Mouse (Mus musculus): ENCODE data around the gene Pex14. TPM values are rescaled to one million over a fixed set of nuclear protein-coding genes. Genes with fewer than 3 reads are reported as not detected.

Pex14 gene
- total and polyA plus RNA-seq, 2 experiments: 35.6 to 58.2 TPM

DNA sequence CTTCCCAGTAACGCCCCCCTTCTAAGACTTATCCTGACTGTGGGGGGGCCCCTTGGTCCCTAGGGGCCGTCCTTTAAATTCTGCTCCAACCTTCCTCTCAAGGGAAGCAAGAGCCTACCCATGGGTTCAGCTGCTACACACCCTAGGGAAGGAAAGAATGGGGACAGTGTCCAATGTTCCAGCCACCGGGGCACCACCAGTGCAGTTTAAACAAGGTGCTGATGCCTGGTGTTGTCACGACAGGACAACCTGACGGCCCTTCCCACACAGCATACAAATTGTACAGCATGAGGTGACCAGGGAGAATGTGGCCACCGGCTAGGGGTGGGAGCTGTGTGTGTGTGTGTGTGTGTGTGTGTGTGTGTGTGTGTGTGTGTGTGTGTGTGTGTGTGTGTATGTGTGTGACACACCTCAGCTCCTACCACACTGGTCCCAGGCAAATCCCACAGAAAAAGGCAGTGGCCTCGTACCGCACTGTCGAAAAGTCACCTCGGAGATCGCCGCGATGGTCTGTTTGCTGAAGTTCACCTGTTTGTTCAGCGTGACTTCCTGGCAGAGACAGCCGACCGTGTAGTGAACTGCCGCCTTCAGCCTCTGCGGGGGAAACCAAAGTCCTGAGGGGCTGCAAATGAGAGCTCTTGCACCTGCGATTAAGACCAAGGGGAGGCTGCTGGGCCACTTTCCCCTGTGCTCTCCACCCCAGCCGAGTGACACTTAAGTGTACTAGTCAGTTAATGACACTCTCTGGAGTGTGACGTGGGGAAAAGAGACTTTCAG lies 32.3 kb upstream of the Pex14 start:
- no peak overlapping the region for H3K27ac ChIP-seq (replicated peaks; ENCODE audit: insufficient read depth, low read depth, low read length)
- H3K79me2 ChIP-seq (ENCODE audit: control insufficient read depth, insufficient read depth, low read length): no peaks in the 10 kb centered on the region
- no peaks in the 10 kb centered on the region for H3K36me3 ChIP-seq (ENCODE audit: control insufficient read depth, insufficient read depth, low read length)
- peaks cover 3% of the 10 kb centered on the region for H3K4me1 ChIP-seq (ENCODE audit: control insufficient read depth, insufficient read depth, low read length)
- no peak overlapping the region for H3K9ac ChIP-seq (ENCODE audit: low read depth, low read length)
- H3K27me3 ChIP-seq (ENCODE audit: control insufficient read depth, insufficient read depth, low read length): no peaks in the 10 kb centered on the region
- H3K4me3 ChIP-seq (ENCODE audit: insufficient read depth, low read depth, low read length): no peak overlapping the region
- TF ChIP-seq POLR2A (IDR thresholded peaks at IDR 0.05; ENCODE audit: extremely low read depth, insufficient read depth, low read length) (no peak), CTCF (IDR thresholded peaks at IDR 0.05; ENCODE audit: low read depth, low read length) (no peak)
- 32% methylated on average over 21 of the region's 21 CpGs for WGBS
- DNase-seq (ENCODE audit: extremely low read depth, low read depth, low spot score): no peak

DNA sequence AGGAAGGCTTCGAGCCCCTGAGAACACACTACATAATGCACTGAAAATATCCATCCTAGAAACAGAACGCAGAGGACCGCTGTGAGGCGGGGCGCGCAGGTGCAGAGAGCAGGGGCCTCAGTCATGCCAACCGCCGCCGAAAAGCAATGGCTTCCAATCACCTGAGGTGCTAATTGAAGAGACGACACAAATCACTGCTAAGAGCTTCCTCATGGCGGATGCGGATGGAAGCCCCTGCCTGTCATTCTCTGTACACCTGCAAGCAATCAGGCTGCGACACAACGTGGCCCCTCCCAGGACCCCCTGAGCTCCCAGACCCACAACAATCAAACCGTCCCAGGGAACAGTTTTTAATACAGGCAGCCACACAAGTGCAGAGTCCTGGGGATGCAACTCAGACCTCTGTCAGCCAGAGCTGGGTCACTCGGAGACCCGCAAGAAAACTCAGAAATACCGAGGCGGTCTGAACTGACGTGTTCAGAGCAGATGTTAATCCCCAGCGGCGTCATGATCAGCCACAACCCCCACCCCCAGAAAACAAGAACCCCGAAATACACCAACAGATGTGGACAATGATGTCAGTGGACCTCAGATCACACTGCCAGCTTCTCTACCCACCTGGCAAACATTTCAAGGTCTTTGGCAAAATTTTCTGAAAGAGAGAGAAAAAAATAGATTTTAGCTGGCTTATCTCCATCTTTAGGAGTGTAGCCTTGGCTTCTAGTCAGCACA lies 31.5 kb upstream of the Pex14 start:
- TF ChIP-seq POLR2A (IDR thresholded peaks at IDR 0.05; ENCODE audit: extremely low read depth, insufficient read depth, low read length) (no peak), CTCF (IDR thresholded peaks at IDR 0.05; ENCODE audit: low read depth, low read length) (no peak)
- DNase-seq (ENCODE audit: extremely low read depth, low read depth, low spot score): no peak
- Histone ChIP-seq H3K27ac (replicated peaks; ENCODE audit: insufficient read depth, low read depth, low read length) (no peak overlapping the region), H3K27me3 (ENCODE audit: control insufficient read depth, insufficient read depth, low read length) (no peaks in the 10 kb centered on the region), H3K9ac (ENCODE audit: low read depth, low read length) (no peak overlapping the region), H3K4me1 (ENCODE audit: control insufficient read depth, insufficient read depth, low read length) (peaks cover 3% of the 10 kb centered on the region), H3K79me2 (ENCODE audit: control insufficient read depth, insufficient read depth, low read length) (no peaks in the 10 kb centered on the region), H3K4me3 (ENCODE audit: insufficient read depth, low read depth, low read length) (no peak overlapping the region), H3K36me3 (ENCODE audit: control insufficient read depth, insufficient read depth, low read length) (no peaks in the 10 kb centered on the region)
- WGBS: 93% methylated on average over 23 of the region's 23 CpGs

DNA sequence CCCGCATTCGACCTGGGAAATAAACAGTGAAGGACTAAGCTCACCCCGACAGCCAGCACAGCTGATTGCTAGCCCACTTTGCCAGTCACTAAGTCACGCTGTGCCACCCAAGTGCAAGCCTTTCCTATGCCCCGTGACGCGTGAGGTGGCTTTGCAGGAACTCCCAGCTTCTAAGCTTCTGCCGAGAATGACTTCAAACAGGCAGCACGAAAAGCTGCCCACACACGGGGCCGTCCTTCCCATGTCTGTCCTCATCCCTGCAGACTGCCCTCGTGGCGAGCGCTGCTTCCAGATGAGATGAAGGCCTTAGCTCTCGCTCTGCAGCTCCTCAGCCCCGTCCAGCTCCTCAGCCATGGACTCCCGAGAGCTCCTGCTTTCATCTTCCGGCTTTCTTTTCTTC lies 28.8 kb upstream of the Pex14 start:
- no peak for DNase-seq (ENCODE audit: extremely low read depth, low read depth, low spot score)
- Histone ChIP-seq H3K79me2 (ENCODE audit: control insufficient read depth, insufficient read depth, low read length) (no peaks in the 10 kb centered on the region), H3K4me3 (ENCODE audit: insufficient read depth, low read depth, low read length) (no peak overlapping the region), H3K4me1 (ENCODE audit: control insufficient read depth, insufficient read depth, low read length) (peaks cover 3% of the 10 kb centered on the region), H3K9ac (ENCODE audit: low read depth, low read length) (no peak overlapping the region), H3K36me3 (ENCODE audit: control insufficient read depth, insufficient read depth, low read length) (no peaks in the 10 kb centered on the region), H3K27me3 (ENCODE audit: control insufficient read depth, insufficient read depth, low read length) (no peaks in the 10 kb centered on the region), H3K27ac (replicated peaks; ENCODE audit: insufficient read depth, low read depth, low read length) (no peak overlapping the region)
- TF ChIP-seq CTCF (IDR thresholded peaks at IDR 0.05; ENCODE audit: low read depth, low read length) (no peak), POLR2A (IDR thresholded peaks at IDR 0.05; ENCODE audit: extremely low read depth, insufficient read depth, low read length) (no peak)
- 80% methylated on average over 18 of the region's 18 CpGs for WGBS

DNA sequence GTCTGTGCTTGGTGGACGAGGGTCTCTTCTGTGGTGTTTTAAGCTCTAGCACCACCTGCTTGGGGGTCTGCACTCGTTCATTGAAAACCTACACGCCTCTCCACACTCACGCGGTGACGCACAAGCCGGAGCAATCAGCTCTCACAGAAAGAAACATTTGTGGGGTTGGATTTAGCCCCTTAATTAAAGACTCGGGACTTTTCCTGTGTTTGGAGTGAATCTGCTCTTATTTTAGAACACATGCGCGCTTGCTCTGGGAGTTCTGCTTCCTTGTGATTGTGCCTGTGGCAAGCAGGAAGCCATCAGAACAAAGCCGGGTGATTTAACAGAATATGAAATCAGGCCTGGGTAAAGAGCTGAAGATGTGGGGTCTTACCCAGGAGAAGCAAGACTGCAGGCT lies 27.0 kb upstream of the Pex14 start, which contains the start of gene Cort:
Gene Cort, minus strand, starts transcription at position 101 of the 400 bp plus-strand sequence.
- Histone ChIP-seq H3K4me3 (ENCODE audit: insufficient read depth, low read depth, low read length) (no peak within 1 kb of the TSS), H3K9ac (ENCODE audit: low read depth, low read length) (no peak within 1 kb of the TSS), H3K4me1 (ENCODE audit: control insufficient read depth, insufficient read depth, low read length) (no peaks in the 10 kb centered on the region), H3K27me3 (ENCODE audit: control insufficient read depth, insufficient read depth, low read length) (no peaks in the 10 kb centered on the region), H3K79me2 (ENCODE audit: control insufficient read depth, insufficient read depth, low read length) (no peaks in the 10 kb centered on the region), H3K36me3 (ENCODE audit: control insufficient read depth, insufficient read depth, low read length) (no peaks in the 10 kb centered on the region), H3K27ac (replicated peaks; ENCODE audit: insufficient read depth, low read depth, low read length) (no peak within 1 kb of the TSS)
- TF ChIP-seq CTCF (IDR thresholded peaks at IDR 0.05; ENCODE audit: low read depth, low read length): no peak
- no peak for TF ChIP-seq POLR2A (IDR thresholded peaks at IDR 0.05; ENCODE audit: extremely low read depth, insufficient read depth, low read length)
- WGBS: 90% methylated on average over 11 of the region's 11 CpGs
- no peak for DNase-seq (ENCODE audit: extremely low read depth, low read depth, low spot score)

DNA sequence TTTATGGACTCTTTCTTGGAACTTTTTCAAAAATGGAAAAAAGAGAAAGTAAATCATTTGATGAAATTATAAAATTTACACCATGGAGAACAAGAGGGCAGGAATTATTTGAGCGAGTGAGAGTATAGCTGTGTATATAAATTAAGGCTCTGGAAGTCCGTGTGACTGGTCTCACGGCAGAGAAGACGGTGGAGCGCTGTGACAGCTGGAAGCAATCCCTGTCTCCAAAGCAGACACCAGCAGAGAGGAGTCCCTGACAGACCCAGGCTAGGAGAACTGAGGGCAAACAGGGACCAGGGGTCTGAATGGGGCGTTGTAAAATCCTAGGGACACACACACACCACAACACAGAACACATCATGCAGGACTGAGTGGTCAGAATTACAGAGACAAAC lies 26.4 kb upstream of the Pex14 start:
- H3K4me1 ChIP-seq (ENCODE audit: control insufficient read depth, insufficient read depth, low read length): no peaks in the 10 kb centered on the region
- WGBS: 91% methylated on average over 6 of the region's 6 CpGs
- no peak overlapping the region for H3K4me3 ChIP-seq (ENCODE audit: insufficient read depth, low read depth, low read length)
- H3K36me3 ChIP-seq (ENCODE audit: control insufficient read depth, insufficient read depth, low read length): no peaks in the 10 kb centered on the region
- no peaks in the 10 kb centered on the region for H3K79me2 ChIP-seq (ENCODE audit: control insufficient read depth, insufficient read depth, low read length)
- H3K27ac ChIP-seq (replicated peaks; ENCODE audit: insufficient read depth, low read depth, low read length): no peak overlapping the region
- no peak overlapping the region for H3K9ac ChIP-seq (ENCODE audit: low read depth, low read length)
- H3K27me3 ChIP-seq (ENCODE audit: control insufficient read depth, insufficient read depth, low read length): no peaks in the 10 kb centered on the region
- DNase-seq (ENCODE audit: extremely low read depth, low read depth, low spot score): no peak
- TF ChIP-seq POLR2A (IDR thresholded peaks at IDR 0.05; ENCODE audit: extremely low read depth, insufficient read depth, low read length) (no peak), CTCF (IDR thresholded peaks at IDR 0.05; ENCODE audit: low read depth, low read length) (no peak)

All from liver, adult 2 months (tissue).